Mouse (Mus musculus) forebrain, embryonic 13.5 days (tissue): Measurements from ENCODE around the gene Cdk5. TPM values are rescaled to one million over a fixed set of nuclear protein-coding genes. Genes with fewer than 3 reads are reported as not detected.
A peak's percentile ranks its signal among the peaks of the same experiment; 100 is the strongest.

Experiments
- ATAC-seq: fragments of 200-750 bp; cut with Nextera tagmentation; 2 replicates; pipeline ENCODE4 v1.8.0; 2017
- H3K27ac ChIP-seq: fragments of 300-500 bp; sonication (generic); 2 replicates; pipeline ENCODE4 v1.5.1; 2015; ENCODE audit warnings: inconsistent platforms, mild to moderate bottlenecking, moderate library complexity
- H3K27me3 ChIP-seq: fragments of 300-500 bp; sonication (generic); 2 replicates; pipeline ENCODE4 v1.6.1; 2015; ENCODE audit warnings: mild to moderate bottlenecking, inconsistent platforms
- H3K36me3 ChIP-seq: fragments of 300-500 bp; sonication (generic); 2 replicates; pipeline ENCODE4 v1.6.1; 2015; ENCODE audit warnings: mild to moderate bottlenecking, inconsistent platforms; ENCODE audit not compliant: poor library complexity, severe bottlenecking
- H3K4me1 ChIP-seq: fragments of 300-500 bp; sonication (generic); 2 replicates; pipeline ENCODE4 v1.6.1; 2015; ENCODE audit warnings: inconsistent platforms
- H3K4me2 ChIP-seq: fragments of 300-500 bp; sonication (generic); 2 replicates; pipeline ENCODE4 v1.6.1; 2015; ENCODE audit warnings: inconsistent platforms, mild to moderate bottlenecking, moderate library complexity
- H3K4me3 ChIP-seq: fragments of 300-500 bp; sonication (generic); 2 replicates; pipeline ENCODE4 v1.5.1; 2015; ENCODE audit warnings: mild to moderate bottlenecking, inconsistent platforms
- H3K9ac ChIP-seq: fragments of 300-500 bp; sonication (generic); 2 replicates; pipeline ENCODE4 v1.6.1; 2015; ENCODE audit warnings: mild to moderate bottlenecking, inconsistent platforms
- H3K9me3 ChIP-seq: fragments of 300-500 bp; sonication (generic); replicated peaks from 2 replicates; pipeline ENCODE4 v1.6.1; 2016; ENCODE audit warnings: inconsistent platforms
- WGBS: fragments of 180-500 bp; shearing (Covaris S2); methylation state at CpG from one replicate; pipeline ENCODE4 v1.1.7; 2015; 5-methylcytosine and 5-hydroxymethylcytosine counted together
- polyA plus RNA-seq: library from polyadenylated mRNA; unstranded; fragments of >200 nt; fragmentation: Nextera tagmentation; extraction: Ambion mirVana; gene quantifications from 2 replicates; pipeline ENCODE4 v1.2.1, GENCODE M21; 2015

Gene Cdk5
- polyA plus RNA-seq, 1 experiment from 2014 or later = 80.7 TPM

GRCm38 (mm10) chr5:24447624-24448298, 24.4 kb upstream of the Cdk5 start, which contains the start of gene Tmub1:
Gene Tmub1 (minus strand): TSS chr5:24447854.
- H3K4me3 ChIP-seq = peak within 1 kb of the TSS; percentile 59

GRCm38 (mm10) chr5:24446630-24447029, 23.3 kb upstream of the Cdk5 start:
- H3K36me3 ChIP-seq = peaks cover 22% of the 10 kb centered on the region
- H3K9ac ChIP-seq = no peak overlapping the region
- 95% methylated on average over 7 of the region's 7 CpGs for WGBS
- peaks cover 12% of the 10 kb centered on the region for H3K27me3 ChIP-seq
- no peak overlapping the region for H3K27ac ChIP-seq
- no peak for ATAC-seq
- no peaks in the 10 kb centered on the region for H3K9me3 ChIP-seq
- peaks cover 43% of the 10 kb centered on the region for H3K4me1 ChIP-seq
- H3K4me3 ChIP-seq = peak overlapping the region; percentile 59
- peak overlapping the region; percentile 87 for H3K4me2 ChIP-seq

More at GRCm38 (mm10) chr5:24447624-24448298, 24.4 kb upstream of the Cdk5 start, which contains the start of gene Tmub1:
- Histone ChIP-seq H3K9me3 (no peaks in the 10 kb centered on the region), H3K9ac (peak within 1 kb of the TSS; percentile 77), H3K4me2 (peak within 1 kb of the TSS; percentile 87), H3K4me1 (peaks cover 44% of the 10 kb centered on the region), H3K27ac (peak within 1 kb of the TSS; percentile 10; the same call in 1 of the 2 replicates), H3K27me3 (peaks cover 12% of the 10 kb centered on the region), H3K36me3 (peaks cover 12% of the 10 kb centered on the region)
- ATAC-seq = peak; percentile 48
- WGBS = 1% methylated on average over 34 of the region's 34 CpGs

- H3K9me3 ChIP-seq = no peaks in the 10 kb centered on the region
- 54% methylated on average over 20 of the region's 20 CpGs for WGBS
Observed at GRCm38 (mm10) chr5:24445428-24446080, 22.2 kb upstream of the Cdk5 start.

GRCm38 (mm10) chr5:24444746-24445427, 21.6 kb upstream of the Cdk5 start, which contains the start of gene Fastk:
Gene Fastk (minus strand): TSS chr5:24445287.
- Histone ChIP-seq H3K27ac (peak within 1 kb of the TSS; percentile 82), H3K9ac (peak within 1 kb of the TSS; percentile 92), H3K4me1 (peaks cover 36% of the 10 kb centered on the region), H3K27me3 (peaks cover 7% of the 10 kb centered on the region), H3K36me3 (peaks cover 40% of the 10 kb centered on the region), H3K4me3 (peak within 1 kb of the TSS; percentile 94), H3K4me2 (peak within 1 kb of the TSS; percentile 97), H3K9me3 (no peaks in the 10 kb centered on the region)
- peak; percentile 87 for ATAC-seq
- WGBS = under 1% methylated on average over 55 of the region's 60 CpGs

More at GRCm38 (mm10) chr5:24445428-24446080, 22.2 kb upstream of the Cdk5 start:
- Histone ChIP-seq H3K4me1 (peaks cover 36% of the 10 kb centered on the region), H3K4me2 (peak overlapping the region; percentile 97), H3K27ac (peak overlapping the region; percentile 78), H3K36me3 (peaks cover 33% of the 10 kb centered on the region), H3K9ac (peak overlapping the region; percentile 92), H3K4me3 (peak overlapping the region; percentile 94), H3K27me3 (peaks cover 12% of the 10 kb centered on the region)
- ATAC-seq = peak; percentile 1; the same call in 1 of the 2 replicates

GRCm38 (mm10) chr5:24443927-24444326, 20.6 kb upstream of the Cdk5 start:
- ATAC-seq = no peak

GRCm38 (mm10) chr5:24443204-24443603, 19.9 kb upstream of the Cdk5 start:
- no peak overlapping the region for H3K4me2 ChIP-seq
- H3K27ac ChIP-seq = no peak overlapping the region

More at GRCm38 (mm10) chr5:24443927-24444326, 20.6 kb upstream of the Cdk5 start:
- Histone ChIP-seq H3K4me1 (peaks cover 36% of the 10 kb centered on the region), H3K4me2 (peak overlapping the region; percentile 97), H3K9me3 (no peaks in the 10 kb centered on the region), H3K4me3 (peak overlapping the region; percentile 94), H3K27me3 (peaks cover 5% of the 10 kb centered on the region), H3K27ac (no peak overlapping the region), H3K36me3 (peaks cover 49% of the 10 kb centered on the region), H3K9ac (peak overlapping the region; percentile 92)
- WGBS = 87% methylated on average over 12 of the region's 12 CpGs

GRCm38 (mm10) chr5:24442029-24442428, 18.7 kb upstream of the Cdk5 start:
- H3K4me3 ChIP-seq = no peak overlapping the region
- no peak overlapping the region for H3K9ac ChIP-seq
- H3K4me2 ChIP-seq = no peak overlapping the region
- no peak for ATAC-seq
- H3K9me3 ChIP-seq = no peaks in the 10 kb centered on the region
- no peak overlapping the region for H3K27ac ChIP-seq
- peaks cover 25% of the 10 kb centered on the region for H3K4me1 ChIP-seq
- peaks cover 57% of the 10 kb centered on the region for H3K36me3 ChIP-seq
- WGBS = 90% methylated on average over 9 of the region's 9 CpGs
- H3K27me3 ChIP-seq = no peaks in the 10 kb centered on the region

More at GRCm38 (mm10) chr5:24443204-24443603, 19.9 kb upstream of the Cdk5 start:
- H3K27me3 ChIP-seq = no peaks in the 10 kb centered on the region
- no peak overlapping the region for H3K9ac ChIP-seq
- ATAC-seq = no peak
- peaks cover 56% of the 10 kb centered on the region for H3K36me3 ChIP-seq
- 91% methylated on average over 7 of the region's 7 CpGs for WGBS
- H3K9me3 ChIP-seq = no peaks in the 10 kb centered on the region
- peaks cover 36% of the 10 kb centered on the region for H3K4me1 ChIP-seq
- no peak overlapping the region for H3K4me3 ChIP-seq

GRCm38 (mm10) chr5:24441187-24441586, 17.9 kb upstream of the Cdk5 start:
- WGBS = 88% methylated on average over 8 of the region's 8 CpGs
- Histone ChIP-seq H3K9ac (no peak overlapping the region), H3K36me3 (peaks cover 61% of the 10 kb centered on the region), H3K4me2 (no peak overlapping the region), H3K4me1 (peaks cover 19% of the 10 kb centered on the region), H3K27me3 (no peaks in the 10 kb centered on the region), H3K27ac (no peak overlapping the region), H3K4me3 (no peak overlapping the region), H3K9me3 (no peaks in the 10 kb centered on the region)
- no peak for ATAC-seq

GRCm38 (mm10) chr5:24433993-24434392, 10.7 kb upstream of the Cdk5 start:
- Histone ChIP-seq H3K4me1 (no peaks in the 10 kb centered on the region), H3K27ac (no peak overlapping the region), H3K9me3 (no peaks in the 10 kb centered on the region), H3K4me3 (no peak overlapping the region), H3K9ac (no peak overlapping the region), H3K4me2 (no peak overlapping the region), H3K27me3 (no peaks in the 10 kb centered on the region), H3K36me3 (peaks cover 80% of the 10 kb centered on the region)
- ATAC-seq = no peak
- WGBS = 92% methylated on average over 8 of the region's 8 CpGs

- peaks cover 47% of the 10 kb centered on the region for H3K4me1 ChIP-seq
- no peak overlapping the region for H3K9ac ChIP-seq
- peak overlapping the region; percentile 89; the same call in 1 of the 2 replicates for H3K4me2 ChIP-seq
- H3K4me3 ChIP-seq = no peak overlapping the region
- no peaks in the 10 kb centered on the region for H3K9me3 ChIP-seq
- peaks cover 42% of the 10 kb centered on the region for H3K36me3 ChIP-seq
- WGBS = 18% methylated on average over 9 of the region's 9 CpGs
- peaks cover 5% of the 10 kb centered on the region; the same call in 1 of the 2 replicates for H3K27me3 ChIP-seq
- no peak overlapping the region for H3K27ac ChIP-seq
- no peak for ATAC-seq
Observed at GRCm38 (mm10) chr5:24428596-24428995, 5.3 kb upstream of the Cdk5 start.

- 2% methylated on average over 14 of the region's 15 CpGs for WGBS
- no peak overlapping the region for H3K27ac ChIP-seq
- H3K4me3 ChIP-seq = no peak overlapping the region
- peak overlapping the region; percentile 89 for H3K4me2 ChIP-seq
- no peak for ATAC-seq
- peak overlapping the region; percentile 30; the same call in 1 of the 2 replicates for H3K9ac ChIP-seq
- no peaks in the 10 kb centered on the region for H3K9me3 ChIP-seq
- H3K36me3 ChIP-seq = peaks cover 39% of the 10 kb centered on the region
- peaks cover 48% of the 10 kb centered on the region for H3K4me1 ChIP-seq
- peaks cover 5% of the 10 kb centered on the region; the same call in 1 of the 2 replicates for H3K27me3 ChIP-seq
Observed at GRCm38 (mm10) chr5:24427981-24428402, 4.7 kb upstream of the Cdk5 start.
